Comparison of ENCODE assay signal across 13 mouse cellular contexts in the genomic region with DNA sequence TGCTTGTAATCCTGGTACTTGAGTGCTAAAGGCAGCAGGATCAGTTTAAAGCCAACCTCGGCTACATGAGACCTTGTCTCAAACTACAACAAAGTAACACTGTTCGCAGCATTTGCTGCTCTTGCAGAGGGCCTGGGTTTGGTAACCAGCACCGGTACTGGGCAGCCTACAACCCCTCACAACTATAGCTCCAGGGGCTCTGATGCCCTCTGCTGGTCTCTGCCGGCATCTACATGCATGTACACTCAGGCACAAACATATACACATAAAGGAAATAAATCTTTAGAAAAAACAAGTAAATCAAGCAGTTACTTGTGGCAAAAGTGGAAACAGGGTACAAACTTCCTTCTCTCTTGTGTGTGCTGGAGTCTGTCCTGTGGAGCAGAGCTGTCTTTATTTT. TPM values are rescaled to one million over a fixed set of nuclear protein-coding genes. Genes with fewer than 3 reads are reported as not detected.
DNase-seq lines count a peak whose midpoint lies in the region; ATAC-seq and TF ChIP-seq lines count a peak whose summit lies in the region.
"Had no signal": no experiment of that assay in that cellular context is flagged by ENCODE, and none has a peak within 500 bp of the region (broad histone marks: within the 10 kb centered on the region; RNA-seq: fewer than 3 reads in every experiment).

No protein-coding gene starts in this region.

- H3K4me1 ChIP-seq in hindbrain, postnatal 0 days (ENCODE audit: insufficient read depth, low read length): no peaks in the 10 kb centered on the region
- peaks cover 23% of the 10 kb centered on the region for H3K4me1 ChIP-seq in hindbrain, embryonic 10.5 days (replicated peaks)
- H3K4me1 ChIP-seq in testis, adult 2 months (ENCODE audit: control insufficient read depth, insufficient read depth, low read length): no peaks in the 10 kb centered on the region; the same call in 1 of the 2 replicates
- peaks cover 17% of the 10 kb centered on the region for H3K4me1 ChIP-seq in embryonic facial prominence, embryonic 12.5 days
- H3K4me1 ChIP-seq: forebrain, embryonic 15.5 days had no signal

- no peak overlapping the region for H3K4me2 ChIP-seq in hindbrain, postnatal 0 days (ENCODE audit: low read depth, low read length)
- H3K4me2 ChIP-seq in embryonic facial prominence, embryonic 12.5 days (replicated peaks): no peak overlapping the region
- H3K4me2 ChIP-seq: forebrain, embryonic 15.5 days; limb, embryonic 15.5 days had no signal

- no peak overlapping the region for H3K9ac ChIP-seq in hindbrain, postnatal 0 days (replicated peaks; ENCODE audit: low read length)
- no peak overlapping the region for H3K9ac ChIP-seq in embryonic facial prominence, embryonic 12.5 days
- H3K9ac ChIP-seq: forebrain, embryonic 15.5 days; limb, embryonic 15.5 days had no signal

- H3K9me3 ChIP-seq in hindbrain, postnatal 0 days (ENCODE audit: low read length): 0 out of 2 replicates have a peak, but pooled peaks cover 3% of the 10 kb centered on the region
- peaks cover 3% of the 10 kb centered on the region; the same call in 1 of the 2 replicates for H3K9me3 ChIP-seq in hindbrain, embryonic 10.5 days
- H3K9me3 ChIP-seq in embryonic facial prominence, embryonic 12.5 days: no peaks in the 10 kb centered on the region
- H3K9me3 ChIP-seq: forebrain, embryonic 15.5 days; limb, embryonic 15.5 days had no signal

- WGBS in hindbrain, postnatal 0 days: 92% methylated on average over 4 of the region's 4 CpGs
- 90% methylated on average over 4 of the region's 4 CpGs for WGBS in hindbrain, embryonic 10.5 days
- WGBS in embryonic facial prominence, embryonic 12.5 days: 88% methylated on average over 4 of the region's 4 CpGs

- H3K27me3 ChIP-seq in hindbrain, postnatal 0 days (ENCODE audit: insufficient read depth, low read length): no peaks in the 10 kb centered on the region
- no peaks in the 10 kb centered on the region for H3K27me3 ChIP-seq in hindbrain, embryonic 10.5 days (ENCODE audit: insufficient read depth, poor library complexity, severe bottlenecking)
- H3K27me3 ChIP-seq in testis, adult 2 months (ENCODE audit: control insufficient read depth, insufficient read depth, low read length): no peaks in the 10 kb centered on the region
- H3K27me3 ChIP-seq in embryonic facial prominence, embryonic 12.5 days: no peaks in the 10 kb centered on the region
- H3K27me3 ChIP-seq: forebrain, embryonic 15.5 days; limb, embryonic 15.5 days had no signal

- no peak for ATAC-seq in hindbrain, postnatal 0 days
- no peak for ATAC-seq in embryonic facial prominence, embryonic 12.5 days (ENCODE audit: insufficient number of reproducible peaks, insufficient read depth, low FRiP score, low TSS enrichment)
- ATAC-seq: forebrain, embryonic 15.5 days had no signal

- H3K36me3 ChIP-seq in hindbrain, postnatal 0 days (ENCODE audit: insufficient read depth, low read length): no peaks in the 10 kb centered on the region
- H3K36me3 ChIP-seq in hindbrain, embryonic 10.5 days: peaks cover 9% of the 10 kb centered on the region
- H3K36me3 ChIP-seq in testis, adult 2 months (ENCODE audit: control insufficient read depth, insufficient read depth, low read length): no peaks in the 10 kb centered on the region
- H3K36me3 ChIP-seq in embryonic facial prominence, embryonic 12.5 days: 0 out of 2 replicates have a peak, but pooled peaks cover 5% of the 10 kb centered on the region
- H3K36me3 ChIP-seq: forebrain, embryonic 15.5 days had no signal

- no peak overlapping the region for H3K27ac ChIP-seq in hindbrain, postnatal 0 days
- no peak overlapping the region for H3K27ac ChIP-seq in hindbrain, embryonic 10.5 days
- no peak overlapping the region for H3K27ac ChIP-seq in testis, adult 2 months (ENCODE audit: control insufficient read depth, insufficient read depth, low read depth, low read length)
- 0 out of 2 replicates have a peak overlapping the region, but pooled peaks have one; percentile 61 for H3K27ac ChIP-seq in embryonic facial prominence, embryonic 12.5 days
- H3K27ac ChIP-seq: forebrain, embryonic 15.5 days; limb, embryonic 15.5 days had no signal

- TF ChIP-seq CTCF in hindbrain, postnatal 0 days (IDR thresholded peaks at IDR 0.05; ENCODE audit: low read depth): peak; percentile 39
- TF ChIP-seq CTCF in testis, adult 2 months (IDR thresholded peaks at IDR 0.05; ENCODE audit: control insufficient read depth, insufficient read depth, insufficient replicate concordance, low read depth, low read length): peak; percentile 42; the same call in 1 of the 2 replicates

- H3K4me3 ChIP-seq in hindbrain, postnatal 0 days (ENCODE audit: low read length): no peak overlapping the region
- no peak overlapping the region for H3K4me3 ChIP-seq in hindbrain, embryonic 10.5 days
- H3K4me3 ChIP-seq in testis, adult 2 months (ENCODE audit: control insufficient read depth, low read depth, low read length): no peak overlapping the region
- no peak overlapping the region for H3K4me3 ChIP-seq in embryonic facial prominence, embryonic 12.5 days
- H3K4me3 ChIP-seq: forebrain, embryonic 15.5 days; limb, embryonic 15.5 days had no signal

- no peak for DNase-seq in hindbrain, postnatal 0 days (ENCODE audit: low spot score)
- DNase-seq in hindbrain, embryonic 10.5 days (ENCODE audit: low spot score): no peak
- no peak for DNase-seq in testis, postnatal 10 days (ENCODE audit: low spot score)
- peak; percentile 26 for DNase-seq in testis, postnatal 14 days (ENCODE audit: low spot score)
- no peak for DNase-seq in urinary bladder, postnatal 14 days (ENCODE audit: low spot score)
- DNase-seq in layer of hippocampus, adult 8-10 months (ENCODE audit: low spot score in 2 of 2): no peak
- DNase-seq: adrenal gland, adult 8-10 months; cerebellum, adult 11 months; right cerebral cortex, postnatal 4 days had no signal

- TF ChIP-seq POLR2A in testis, adult 2 months (IDR thresholded peaks at IDR 0.05; ENCODE audit: control insufficient read depth, low read depth, low read length): no peak

RNA-seq across cellular contexts. Expression of a gene that starts 11.5 kb away (rescaled TPM):
- total RNA-seq in hindbrain, postnatal 0 days (2014; rRNA removed): 3.6 and 3.8 TPM in 2 replicates
- polyA plus RNA-seq in hindbrain, postnatal 0 days (2015; fragmentation: Nextera tagmentation; extraction: Ambion mirVana): 1.5 and 1.8 TPM in 2 replicates
- polyA plus RNA-seq in hindbrain, embryonic 10.5 days (2016; fragmentation: Nextera tagmentation; extraction: Ambion mirVana): 4.1 and 4.7 TPM in 2 replicates
- polyA plus RNA-seq in testis, adult 2 months (2012; rRNA removed): 4.4 and 5.0 TPM in 2 replicates
- 2.9 and 4.2 TPM in 2 replicates for polyA plus RNA-seq in embryonic facial prominence, embryonic 12.5 days (2016; fragmentation: Nextera tagmentation; extraction: Ambion mirVana)
- 1 to 10 TPM in 1 of 4 experiments, under 1 TPM in 3; 0.74 to 2.0 (median 0.79) TPM for total RNA-seq in layer of hippocampus, adult 8-10 months (2022)

RNA-seq across cellular contexts. Expression of a gene that starts 19.6 kb away (rescaled TPM):
- total RNA-seq in hindbrain, postnatal 0 days (2014; rRNA removed): 9.9 and 10.3 TPM in 2 replicates
- 14.5 and 15.0 TPM in 2 replicates for polyA plus RNA-seq in hindbrain, postnatal 0 days (2015; fragmentation: Nextera tagmentation; extraction: Ambion mirVana)
- polyA plus RNA-seq in hindbrain, embryonic 10.5 days (2016; fragmentation: Nextera tagmentation; extraction: Ambion mirVana): 27.2 and 28.1 TPM in 2 replicates
- polyA plus RNA-seq in testis, adult 2 months (2012; rRNA removed): 3.8 and 4.5 TPM in 2 replicates
- 24.4 and 26.6 TPM in 2 replicates for polyA plus RNA-seq in embryonic facial prominence, embryonic 12.5 days (2016; fragmentation: Nextera tagmentation; extraction: Ambion mirVana)
- 10 to 100 TPM; 11.3 to 14.9 (median 13.7) TPM for total RNA-seq in layer of hippocampus, adult 8-10 months (2022)

RNA-seq across cellular contexts. Expression of a gene that starts 21.3 kb away (rescaled TPM):
- 73.2 and 77.4 TPM in 2 replicates for total RNA-seq in hindbrain, postnatal 0 days (2014; rRNA removed)
- polyA plus RNA-seq in hindbrain, postnatal 0 days (2015; fragmentation: Nextera tagmentation; extraction: Ambion mirVana): 101 and 103 TPM in 2 replicates
- 8.4 and 14.4 TPM in 2 replicates for polyA plus RNA-seq in hindbrain, embryonic 10.5 days (2016; fragmentation: Nextera tagmentation; extraction: Ambion mirVana)
- polyA plus RNA-seq in testis, adult 2 months (2012; rRNA removed): 0.47 and 0.68 TPM in 2 replicates
- polyA plus RNA-seq in embryonic facial prominence, embryonic 12.5 days (2016; fragmentation: Nextera tagmentation; extraction: Ambion mirVana): 16.6 and 24.4 TPM in 2 replicates
- 10 to 100 TPM; 34.3 to 50.6 (median 43.9) TPM for total RNA-seq in layer of hippocampus, adult 8-10 months (2022)

RNA-seq across cellular contexts. Expression of a gene that starts 44.8 kb away (rescaled TPM):
- total RNA-seq in hindbrain, postnatal 0 days (2014; rRNA removed): 19.0 and 26.1 TPM in 2 replicates
- 49.2 and 50.8 TPM in 2 replicates for polyA plus RNA-seq in hindbrain, postnatal 0 days (2015; fragmentation: Nextera tagmentation; extraction: Ambion mirVana)
- 17.3 and 20.6 TPM in 2 replicates for polyA plus RNA-seq in hindbrain, embryonic 10.5 days (2016; fragmentation: Nextera tagmentation; extraction: Ambion mirVana)
- 1.4 TPM in 2 replicates for polyA plus RNA-seq in testis, adult 2 months (2012; rRNA removed)
- 27.3 and 28.1 TPM in 2 replicates for polyA plus RNA-seq in embryonic facial prominence, embryonic 12.5 days (2016; fragmentation: Nextera tagmentation; extraction: Ambion mirVana)
- 10 to 100 TPM; 41.5 to 56.2 (median 49.6) TPM for total RNA-seq in layer of hippocampus, adult 8-10 months (2022)

RNA-seq across cellular contexts. Expression of a gene that starts 45.3 kb away (rescaled TPM):
- total RNA-seq in hindbrain, postnatal 0 days (2014; rRNA removed): 64.7 and 77.8 TPM in 2 replicates
- 299 and 347 TPM in 2 replicates for polyA plus RNA-seq in hindbrain, postnatal 0 days (2015; fragmentation: Nextera tagmentation; extraction: Ambion mirVana)
- 314 and 329 TPM in 2 replicates for polyA plus RNA-seq in hindbrain, embryonic 10.5 days (2016; fragmentation: Nextera tagmentation; extraction: Ambion mirVana)
- polyA plus RNA-seq in testis, adult 2 months (2012; rRNA removed): 24.8 and 27.7 TPM in 2 replicates
- polyA plus RNA-seq in embryonic facial prominence, embryonic 12.5 days (2016; fragmentation: Nextera tagmentation; extraction: Ambion mirVana): 296 and 314 TPM in 2 replicates
- 10 to 100 TPM; 87.5 to 98.6 (median 93.4) TPM for total RNA-seq in layer of hippocampus, adult 8-10 months (2022)
